Mouse (Mus musculus) myocyte (in vitro differentiated cells): ENCODE data around the gene Cers6.

Experiments used
- CEBPB ChIP-seq: IDR thresholded peaks from 2 replicates; pipeline ENCODE4 v1.6.1; 2011; ENCODE audit warnings: mild to moderate bottlenecking, moderate library complexity; ENCODE audit not compliant: poor library complexity, insufficient read depth, severe bottlenecking
- E2F4 ChIP-seq: IDR thresholded peaks from one replicate; pipeline ENCODE4 v1.6.1; 2011; ENCODE audit warnings: mild to moderate bottlenecking, control low read depth, moderate library complexity; ENCODE audit not compliant: insufficient read depth
- MAX ChIP-seq: IDR thresholded peaks from one replicate; pipeline ENCODE4 v1.6.1; 2011; ENCODE audit warnings: low read depth, mild to moderate bottlenecking, control low read depth
- MYOD1 ChIP-seq, 3 experiments: IDR thresholded peaks; one replicate each; pipeline ENCODE4 v1.6.1; 2011; ENCODE audit warnings: control low read depth in 2 of 3, low read depth in 2 of 3, mild to moderate bottlenecking in 2 of 3, moderate library complexity in 1 of 3; ENCODE audit not compliant: insufficient read length in 2 of 3, control insufficient read depth in 1 of 3
- MYOG ChIP-seq, 3 experiments: IDR thresholded peaks; one replicate each; pipeline ENCODE4 v1.6.1; 2011; ENCODE audit warnings: control low read depth in 2 of 3, low read depth in 2 of 3, mild to moderate bottlenecking in 2 of 3; ENCODE audit not compliant: insufficient read length in 2 of 3, control insufficient read depth in 1 of 3, insufficient read depth in 1 of 3
- POLR2A ChIP-seq: IDR thresholded peaks from one replicate; pipeline ENCODE4 v1.6.1; 2011; ENCODE audit warnings: low read depth, mild to moderate bottlenecking, control low read depth, moderate library complexity; ENCODE audit not compliant: insufficient read length
- POLR2AphosphoS2 ChIP-seq: IDR thresholded peaks from one replicate; pipeline ENCODE4 v1.6.1; 2011; ENCODE audit warnings: low read depth, control low read depth; ENCODE audit not compliant: insufficient read length
- REST ChIP-seq: IDR thresholded peaks from one replicate; pipeline ENCODE4 v1.6.1; 2011; ENCODE audit warnings: mild to moderate bottlenecking, control low read depth, moderate library complexity; ENCODE audit not compliant: insufficient read depth, insufficient read length
- SRF ChIP-seq: IDR thresholded peaks from one replicate; pipeline ENCODE4 v1.6.1; 2011; ENCODE audit warnings: low read depth; ENCODE audit not compliant: control insufficient read depth, insufficient read length
- TCF12 ChIP-seq: IDR thresholded peaks from one replicate; pipeline ENCODE4 v1.6.1; 2011; ENCODE audit warnings: mild to moderate bottlenecking, control low read depth; ENCODE audit not compliant: poor library complexity, insufficient read depth, severe bottlenecking
- TCF3 ChIP-seq: IDR thresholded peaks from one replicate; pipeline ENCODE4 v1.6.1; 2011; ENCODE audit warnings: low read depth, control low read depth; ENCODE audit not compliant: insufficient read length
- USF1 ChIP-seq: IDR thresholded peaks from one replicate; pipeline ENCODE4 v1.6.1; 2011; ENCODE audit warnings: low read depth, mild to moderate bottlenecking, control low read depth, moderate library complexity

DNA sequence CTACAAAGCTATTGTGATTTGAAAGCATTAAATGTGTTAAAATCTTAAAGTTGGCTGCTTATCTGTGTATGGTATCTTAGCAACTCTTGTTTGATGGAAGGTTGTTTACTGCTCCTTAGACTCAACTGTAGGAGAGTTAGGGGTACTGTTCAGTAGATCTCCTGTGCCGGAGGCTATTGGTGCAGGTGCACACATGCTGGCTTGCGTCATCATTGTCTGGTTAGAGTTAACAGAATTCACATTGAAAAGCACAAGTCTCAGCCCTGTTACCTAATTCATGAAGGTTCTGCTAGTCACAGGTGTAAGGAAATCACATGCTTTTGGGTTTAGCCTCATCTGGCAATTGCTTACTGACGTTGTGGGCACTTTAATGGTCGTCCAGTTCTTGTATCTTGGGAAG lies 98.3 kb downstream of the Cers6 start:
- no peak for TF ChIP-seq SRF
- no peak for TF ChIP-seq E2F4
- TF ChIP-seq MAX, result no peak
- no peak for TF ChIP-seq CEBPB
- TF ChIP-seq POLR2A, result no peak
- no peak for TF ChIP-seq MYOG (IDR thresholded peaks at IDR 0.05; ENCODE audit: control insufficient read depth in 1 of 3, insufficient read depth in 1 of 3, insufficient read length in 2 of 3, low read depth in 2 of 3)
- no peak for TF ChIP-seq MYOD1 (IDR thresholded peaks at IDR 0.05; ENCODE audit: control insufficient read depth in 1 of 3, insufficient read length in 2 of 3, low read depth in 2 of 3)
- TF ChIP-seq POLR2AphosphoS2, result no peak
- TF ChIP-seq REST, result no peak
- no peak for TF ChIP-seq TCF12
- TF ChIP-seq USF1, result no peak
- no peak for TF ChIP-seq TCF3
